Mouse (Mus musculus) ES-Bruce4 (cell line): ENCODE results near the gene Gm45521.
A peak's percentile ranks its signal among the peaks of the same experiment; 100 is the strongest.

Experiments
- CTCF ChIP-seq: IDR thresholded peaks from one replicate; pipeline ENCODE4 v1.8.1; 2011; ENCODE audit warnings: low read depth, low read length
- EP300 ChIP-seq: IDR thresholded peaks from 2 replicates; pipeline ENCODE4 v1.6.1; 2011; ENCODE audit warnings: low read depth, low read length; ENCODE audit not compliant: insufficient read depth
- POLR2A ChIP-seq: IDR thresholded peaks from one replicate; pipeline ENCODE4 v1.8.1; 2011; ENCODE audit warnings: low read length; ENCODE audit not compliant: insufficient read depth

GRCm38 (mm10) chr14:7952610-7953254, 4.4 kb upstream of the Gm45521 start:
- no peak for TF ChIP-seq POLR2A
- no peak for TF ChIP-seq CTCF
- TF ChIP-seq EP300 = peak; percentile 72; the same call in 1 of the 2 replicates
